Mouse (Mus musculus) spleen, adult 2 months (tissue): ENCODE data around the gene Stk25. TPM values are rescaled to one million over a fixed set of nuclear protein-coding genes. Genes with fewer than 3 reads are reported as not detected.

Experiments used
- DNase-seq, 2 experiments: peaks; one replicate each; pipeline versions ENCODE4 v3.0.0 to v3.0.0-alpha.2; 2012 to 2021; ENCODE audit warnings: low spot score in 2 of 2, low read depth in 1 of 2
- H3K27ac ChIP-seq: fragments of 200-500 bp; 2 replicates; pipeline ENCODE4 v1.5.1; 2012; ENCODE audit warnings: low read length, inconsistent platforms; ENCODE audit not compliant: insufficient read depth
- H3K27me3 ChIP-seq: fragments of 200-500 bp; 2 replicates; pipeline ENCODE4 v1.6.1; 2012; ENCODE audit warnings: mild to moderate bottlenecking, moderate library complexity, low read length, inconsistent platforms; ENCODE audit not compliant: control insufficient read depth, insufficient read depth
- H3K36me3 ChIP-seq: fragments of 200-500 bp; 2 replicates; pipeline ENCODE4 v1.6.1; 2012; ENCODE audit warnings: mild to moderate bottlenecking, low read length, inconsistent platforms; ENCODE audit not compliant: control insufficient read depth, insufficient read depth
- H3K4me1 ChIP-seq: fragments of 200-500 bp; 2 replicates; pipeline ENCODE4 v1.6.1; 2011; ENCODE audit warnings: inconsistent platforms; ENCODE audit not compliant: control insufficient read depth, insufficient read depth, insufficient read length
- H3K4me3 ChIP-seq: fragments of 200-500 bp; 2 replicates; pipeline ENCODE4 v1.5.1; 2011; ENCODE audit warnings: mild to moderate bottlenecking, inconsistent platforms; ENCODE audit not compliant: insufficient read depth, insufficient read length; ENCODE audit errors: extremely low read depth
- CTCF ChIP-seq: fragments of 200-500 bp; IDR thresholded peaks from 2 replicates; pipeline ENCODE4 v1.5.1; 2011; ENCODE audit warnings: mild to moderate bottlenecking, inconsistent platforms; ENCODE audit not compliant: insufficient read depth, insufficient read length, insufficient replicate concordance; ENCODE audit errors: extremely low read depth
- POLR2A ChIP-seq: fragments of 200-500 bp; IDR thresholded peaks from 2 replicates; pipeline ENCODE4 v1.6.1; 2011; ENCODE audit warnings: low read depth, low read length, inconsistent platforms
- WGBS: fragments of 180-500 bp; shearing (Covaris S2); methylation state at CpG from one replicate; pipeline ENCODE4 v1.1.7; 2018; 5-methylcytosine and 5-hydroxymethylcytosine counted together
- polyA plus RNA-seq: library from polyadenylated mRNA; depleted of rRNA; stranded (reverse); fragments of >200 nt; gene quantifications from 2 replicates; pipeline ENCODE4 v1.2.3, GENCODE M21; 2012

The Stk25 gene
- polyA plus RNA-seq, 1 experiment, result 65.6 TPM

- H3K27ac ChIP-seq, result no peak overlapping the region
- H3K36me3 ChIP-seq, result no peaks in the 10 kb centered on the region
- H3K27me3 ChIP-seq, result no peaks in the 10 kb centered on the region
- TF ChIP-seq CTCF, result no peak
- TF ChIP-seq POLR2A, result no peak
- H3K4me3 ChIP-seq, result no peak overlapping the region
- no peaks in the 10 kb centered on the region for H3K4me1 ChIP-seq
- WGBS, result 77% methylated on average over 5 of the region's 5 CpGs
- no peak for DNase-seq
Measured at GRCm38 (mm10) chr1:93649604-93650172, 8.8 kb downstream of the Stk25 start.

GRCm38 (mm10) chr1:93642692-93643091 is 15.8 kb downstream of the Stk25 start:
- Histone ChIP-seq H3K36me3 (no peaks in the 10 kb centered on the region), H3K4me1 (no peaks in the 10 kb centered on the region)
- 82% methylated on average over 2 of the region's 2 CpGs for WGBS

GRCm38 (mm10) chr1:93641978-93642377 is 16.5 kb downstream of the Stk25 start:
- no peak overlapping the region for H3K4me3 ChIP-seq
- H3K4me1 ChIP-seq, result no peaks in the 10 kb centered on the region
- H3K27me3 ChIP-seq, result no peaks in the 10 kb centered on the region
- H3K36me3 ChIP-seq, result no peaks in the 10 kb centered on the region
- TF ChIP-seq POLR2A (no peak), CTCF (no peak)
- H3K27ac ChIP-seq, result no peak overlapping the region
- WGBS, result 92% methylated on average over 2 of the region's 2 CpGs
- DNase-seq, result no peak

More at GRCm38 (mm10) chr1:93642692-93643091, 15.8 kb downstream of the Stk25 start:
- DNase-seq, result no peak
- H3K27me3 ChIP-seq, result no peaks in the 10 kb centered on the region
- TF ChIP-seq CTCF, result no peak
- TF ChIP-seq POLR2A, result no peak
- H3K27ac ChIP-seq, result no peak overlapping the region
- no peak overlapping the region for H3K4me3 ChIP-seq

- H3K4me3 ChIP-seq, result peak overlapping the region; percentile 78
- DNase-seq, result no peak
- H3K27ac ChIP-seq, result peak overlapping the region; percentile 77
- peaks cover 3% of the 10 kb centered on the region; the same call in 1 of the 2 replicates for H3K4me1 ChIP-seq
- TF ChIP-seq POLR2A, result no peak
- TF ChIP-seq CTCF, result no peak
- no peaks in the 10 kb centered on the region for H3K36me3 ChIP-seq
- WGBS, result 33% methylated on average over 7 of the region's 7 CpGs
- no peaks in the 10 kb centered on the region for H3K27me3 ChIP-seq
Measured at GRCm38 (mm10) chr1:93636211-93636897, 22.1 kb downstream of the Stk25 start.

- H3K4me1 ChIP-seq, result peaks cover 3% of the 10 kb centered on the region; the same call in 1 of the 2 replicates
- TF ChIP-seq POLR2A, result peak; percentile 18; the same call in 1 of the 2 replicates
- TF ChIP-seq CTCF, result no peak
- peak overlapping the region; percentile 78 for H3K4me3 ChIP-seq
- peak; percentile 98 for DNase-seq
- H3K27ac ChIP-seq, result peak overlapping the region; percentile 77
- 1% methylated on average over 44 of the region's 44 CpGs for WGBS
- H3K27me3 ChIP-seq, result no peaks in the 10 kb centered on the region
- no peaks in the 10 kb centered on the region for H3K36me3 ChIP-seq
Measured at GRCm38 (mm10) chr1:93635580-93636192, 22.8 kb downstream of the Stk25 start.

GRCm38 (mm10) chr1:93635091-93635579 is 23.3 kb downstream of the Stk25 start:
- peak overlapping the region; percentile 76 for H3K27ac ChIP-seq
- peak in 1 of 2 experiments; percentile 38 for DNase-seq
- TF ChIP-seq POLR2A (no peak), CTCF (no peak)
- H3K4me1 ChIP-seq, result peaks cover 3% of the 10 kb centered on the region; the same call in 1 of the 2 replicates
- H3K27me3 ChIP-seq, result no peaks in the 10 kb centered on the region
- H3K4me3 ChIP-seq, result peak overlapping the region; percentile 77
- no peaks in the 10 kb centered on the region for H3K36me3 ChIP-seq
- WGBS, result under 1% methylated on average over 58 of the region's 58 CpGs
